Comparison of ENCODE assay signal across 21 mouse cellular contexts in the genomic region with DNA sequence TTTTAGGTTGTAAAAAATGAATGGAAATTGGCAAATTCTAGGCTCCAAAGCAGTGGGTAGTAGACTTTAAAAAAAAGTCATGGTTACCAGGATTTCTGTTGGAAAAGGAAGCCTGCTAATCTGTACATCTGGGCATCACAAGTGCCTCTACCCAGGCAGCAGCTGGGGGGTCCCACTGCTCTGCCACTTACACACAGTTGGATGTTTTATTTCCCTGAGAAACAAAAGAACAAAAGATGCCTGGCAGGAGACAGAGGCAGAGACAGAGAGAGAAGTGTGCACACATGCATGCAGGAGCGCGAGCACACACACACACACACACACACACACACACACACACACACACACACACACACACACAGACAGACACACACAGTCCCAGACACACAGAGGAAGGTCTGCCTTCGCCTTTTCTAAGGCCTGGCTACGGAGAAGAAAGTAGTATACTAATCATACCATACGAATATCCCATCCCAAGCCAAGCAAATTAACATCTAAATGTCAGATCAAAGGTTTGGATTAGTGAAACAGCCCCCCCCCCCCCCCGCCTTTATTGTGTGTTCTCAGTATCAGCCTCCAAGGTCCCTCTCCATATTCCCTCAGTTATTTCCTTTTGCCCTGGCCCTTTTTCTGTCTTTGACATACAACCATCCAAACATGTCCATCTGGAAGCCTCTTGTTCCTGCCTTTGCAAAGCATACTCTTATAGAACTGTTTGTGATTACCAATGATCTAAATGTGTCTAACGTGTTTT.
DNase-seq lines count a peak whose midpoint lies in the region; ATAC-seq lines count a peak whose summit lies in the region.
"Had no signal": no experiment of that assay in that cellular context is flagged by ENCODE, and none has a peak within 500 bp of the region (broad histone marks: within the 10 kb centered on the region; RNA-seq: fewer than 3 reads in every experiment).

No protein-coding gene starts in this region.

- peak; percentile 14 for DNase-seq in midbrain, embryonic 10.5 days (ENCODE audit: low spot score)
- DNase-seq in forebrain, embryonic 14.5 days (ENCODE audit: low spot score): peak; percentile 41
- DNase-seq in hindbrain, embryonic 14.5 days (ENCODE audit: low spot score): no peak
- DNase-seq in lung, postnatal 4 days: no peak
- no peak for DNase-seq in thymus, postnatal 36 days
- DNase-seq in kidney, adult 8-10 months: no peak
- DNase-seq: adrenal gland, postnatal 14 days; cerebellum, adult 11 months; cerebellum, postnatal 25 days; kidney, adult 9 months; kidney, postnatal 25 days; lung, adult 18-20 months; right cerebral cortex, postnatal 25 days had no signal

- H3K36me3 ChIP-seq in midbrain, embryonic 10.5 days: no peaks in the 10 kb centered on the region
- no peaks in the 10 kb centered on the region for H3K36me3 ChIP-seq in midbrain, embryonic 16.5 days (ENCODE audit: control insufficient read depth, insufficient read depth, low read length)
- no peaks in the 10 kb centered on the region for H3K36me3 ChIP-seq in forebrain, embryonic 14.5 days (ENCODE audit: control insufficient read depth, insufficient read depth, low read length)
- H3K36me3 ChIP-seq in hindbrain, embryonic 14.5 days (replicated peaks; ENCODE audit: control insufficient read depth, insufficient read depth): no peaks in the 10 kb centered on the region
- H3K36me3 ChIP-seq in neural tube, embryonic 12.5 days: no peaks in the 10 kb centered on the region
- H3K36me3 ChIP-seq: embryonic facial prominence, embryonic 15.5 days; heart, embryonic 13.5 days; limb, embryonic 10.5 days had no signal

- H3K27me3 ChIP-seq in midbrain, embryonic 10.5 days (ENCODE audit: low read depth, poor library complexity, severe bottlenecking): no peaks in the 10 kb centered on the region
- no peaks in the 10 kb centered on the region for H3K27me3 ChIP-seq in midbrain, embryonic 16.5 days (ENCODE audit: control insufficient read depth, insufficient read depth, low read depth, low read length)
- no peaks in the 10 kb centered on the region for H3K27me3 ChIP-seq in forebrain, embryonic 14.5 days (replicated peaks; ENCODE audit: control insufficient read depth, insufficient read depth, low read length)
- H3K27me3 ChIP-seq in hindbrain, embryonic 14.5 days (ENCODE audit: control insufficient read depth, insufficient read depth, low read length): no peaks in the 10 kb centered on the region
- no peaks in the 10 kb centered on the region for H3K27me3 ChIP-seq in neural tube, embryonic 12.5 days (replicated peaks)
- H3K27me3 ChIP-seq: CH12.LX; embryonic facial prominence, embryonic 15.5 days; heart, embryonic 13.5 days had no signal

- H3K4me3 ChIP-seq in midbrain, embryonic 10.5 days: no peak overlapping the region
- no peak overlapping the region for H3K4me3 ChIP-seq in midbrain, embryonic 16.5 days (ENCODE audit: low read depth, low read length)
- no peak overlapping the region for H3K4me3 ChIP-seq in forebrain, embryonic 14.5 days (ENCODE audit: low read depth, low read length)
- H3K4me3 ChIP-seq in hindbrain, embryonic 14.5 days (replicated peaks; ENCODE audit: low read length): no peak overlapping the region
- H3K4me3 ChIP-seq in neural tube, embryonic 12.5 days: no peak overlapping the region
- H3K4me3 ChIP-seq: embryonic facial prominence, embryonic 15.5 days; heart, embryonic 13.5 days; limb, embryonic 10.5 days had no signal

- no peak overlapping the region for H3K9ac ChIP-seq in midbrain, embryonic 16.5 days (ENCODE audit: low read depth, low read length)
- no peak overlapping the region for H3K9ac ChIP-seq in forebrain, embryonic 14.5 days (ENCODE audit: low read length)
- H3K9ac ChIP-seq in hindbrain, embryonic 14.5 days: no peak overlapping the region
- H3K9ac ChIP-seq in neural tube, embryonic 12.5 days: no peak overlapping the region
- H3K9ac ChIP-seq: embryonic facial prominence, embryonic 15.5 days; heart, embryonic 13.5 days had no signal

- 66% methylated on average over 5 of the region's 7 CpGs for WGBS in midbrain, embryonic 10.5 days
- 24% methylated on average over 7 of the region's 7 CpGs for WGBS in midbrain, embryonic 16.5 days
- 34% methylated on average over 6 of the region's 7 CpGs for WGBS in forebrain, embryonic 14.5 days
- WGBS in hindbrain, embryonic 14.5 days: 36% methylated on average over 7 of the region's 7 CpGs
- 41% methylated on average over 7 of the region's 7 CpGs for WGBS in neural tube, embryonic 12.5 days

- H3K27ac ChIP-seq in midbrain, embryonic 10.5 days (replicated peaks): 0 out of 2 replicates have a peak overlapping the region, but pooled peaks have one; percentile 23
- no peak overlapping the region for H3K27ac ChIP-seq in midbrain, embryonic 16.5 days (ENCODE audit: low read length)
- no peak overlapping the region for H3K27ac ChIP-seq in forebrain, embryonic 14.5 days (ENCODE audit: low read depth, low read length)
- H3K27ac ChIP-seq in hindbrain, embryonic 14.5 days: peak overlapping the region; percentile 32
- H3K27ac ChIP-seq in neural tube, embryonic 12.5 days: no peak overlapping the region
- H3K27ac ChIP-seq: embryonic facial prominence, embryonic 15.5 days; heart, embryonic 13.5 days; limb, embryonic 10.5 days; stomach, postnatal 0 days had no signal

- H3K4me1 ChIP-seq in midbrain, embryonic 10.5 days: peaks cover 17% of the 10 kb centered on the region
- peaks cover 8% of the 10 kb centered on the region for H3K4me1 ChIP-seq in midbrain, embryonic 16.5 days (ENCODE audit: control insufficient read depth, insufficient read depth, low read length)
- no peaks in the 10 kb centered on the region for H3K4me1 ChIP-seq in forebrain, embryonic 14.5 days (ENCODE audit: control insufficient read depth, insufficient read depth, low read length)
- peaks cover 12% of the 10 kb centered on the region; the same call in 1 of the 2 replicates for H3K4me1 ChIP-seq in hindbrain, embryonic 14.5 days (replicated peaks; ENCODE audit: control insufficient read depth, insufficient read depth, low read length)
- H3K4me1 ChIP-seq in neural tube, embryonic 12.5 days: peaks cover 12% of the 10 kb centered on the region
- H3K4me1 ChIP-seq: embryonic facial prominence, embryonic 15.5 days; heart, embryonic 13.5 days; limb, embryonic 10.5 days had no signal

- ATAC-seq in midbrain, embryonic 16.5 days: no peak; the same call in 1 of the 2 replicates
- ATAC-seq in forebrain, embryonic 14.5 days: peak; percentile 83
- peak; percentile 72; the same call in 1 of the 2 replicates for ATAC-seq in hindbrain, embryonic 14.5 days (ENCODE audit: low FRiP score)
- peak; percentile 91 for ATAC-seq in neural tube, embryonic 12.5 days (ENCODE audit: low FRiP score, low read depth)
- ATAC-seq: inflammation-experienced regulatory T-cells, adult 6 months had no signal

- H3K4me2 ChIP-seq in midbrain, embryonic 16.5 days (ENCODE audit: low read length): no peak overlapping the region
- no peak overlapping the region for H3K4me2 ChIP-seq in forebrain, embryonic 14.5 days (ENCODE audit: low read length)
- no peak overlapping the region for H3K4me2 ChIP-seq in hindbrain, embryonic 14.5 days (replicated peaks)
- no peak overlapping the region for H3K4me2 ChIP-seq in neural tube, embryonic 12.5 days (replicated peaks)
- H3K4me2 ChIP-seq: embryonic facial prominence, embryonic 15.5 days; heart, embryonic 13.5 days had no signal

- H3K9me3 ChIP-seq in midbrain, embryonic 10.5 days (replicated peaks): no peaks in the 10 kb centered on the region
- H3K9me3 ChIP-seq in midbrain, embryonic 16.5 days (replicated peaks; ENCODE audit: control insufficient read depth, low read length, poor library complexity, severe bottlenecking): no peaks in the 10 kb centered on the region
- H3K9me3 ChIP-seq in forebrain, embryonic 14.5 days (replicated peaks; ENCODE audit: control insufficient read depth, low read length): no peaks in the 10 kb centered on the region
- no peaks in the 10 kb centered on the region for H3K9me3 ChIP-seq in hindbrain, embryonic 14.5 days (ENCODE audit: control insufficient read depth, low read length)
- H3K9me3 ChIP-seq in neural tube, embryonic 12.5 days: no peaks in the 10 kb centered on the region
- H3K9me3 ChIP-seq: embryonic facial prominence, embryonic 15.5 days; heart, embryonic 13.5 days; limb, embryonic 10.5 days had no signal

Comparison
In these comparisons a context has a peak if more than half of its experiments do, and no peak if none do; other contexts are left out.
1. H3K27ac ChIP-seq: peak in midbrain, embryonic 10.5 days (single experiment) and hindbrain, embryonic 14.5 days (single experiment); none in midbrain, embryonic 16.5 days (single experiment), forebrain, embryonic 14.5 days (single experiment) and neural tube, embryonic 12.5 days (single experiment).
2. DNase-seq: peak in midbrain, embryonic 10.5 days (single experiment) and forebrain, embryonic 14.5 days (single experiment); none in hindbrain, embryonic 14.5 days (single experiment), lung, postnatal 4 days (0 of 2), thymus, postnatal 36 days (0 of 2) and kidney, adult 8-10 months (0 of 2).